Mouse (Mus musculus): ENCODE measurements around the gene Ddah2.

- TF ChIP-seq CTCF (IDR thresholded peaks at IDR 0.05; ENCODE audit: extremely low read depth, insufficient read length, insufficient replicate concordance, low read depth, low read length): no peak
- TF ChIP-seq POLR2A (IDR thresholded peaks at IDR 0.05; ENCODE audit: low read depth, low read length): peak; percentile 59; the same call in 1 of the 2 replicates
Measured at GRCm38 (mm10) chr17:35051156-35052086, 7.4 kb upstream of the Ddah2 start.
